Mouse (Mus musculus): ENCODE results near the gene 4933400A11Rik.

Gene 4933400A11Rik

DNA sequence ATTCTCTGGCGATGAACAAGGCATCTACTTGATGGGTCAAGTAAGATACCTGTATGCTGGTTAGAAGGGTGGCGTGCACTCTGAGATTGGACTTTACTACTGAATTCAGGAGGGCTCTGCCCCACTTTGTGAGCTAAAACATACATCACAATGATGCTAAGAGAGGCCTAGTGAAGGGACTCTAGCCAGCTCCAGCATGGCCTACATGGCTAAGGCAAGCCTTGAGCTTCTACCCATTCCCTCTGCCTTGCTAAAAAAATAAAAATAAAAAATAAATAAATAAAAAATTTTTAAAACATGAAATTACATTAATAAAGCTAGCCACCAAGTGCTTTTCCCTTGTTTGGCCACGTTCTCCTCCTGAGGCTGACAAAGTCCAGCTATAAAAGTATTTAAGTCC is at the start of gene 4933400A11Rik:
Gene 4933400A11Rik, minus strand, starts transcription at position 101 of the 400 bp plus-strand sequence.
- no peak for DNase-seq (ENCODE audit: low read depth, low spot score)

DNA sequence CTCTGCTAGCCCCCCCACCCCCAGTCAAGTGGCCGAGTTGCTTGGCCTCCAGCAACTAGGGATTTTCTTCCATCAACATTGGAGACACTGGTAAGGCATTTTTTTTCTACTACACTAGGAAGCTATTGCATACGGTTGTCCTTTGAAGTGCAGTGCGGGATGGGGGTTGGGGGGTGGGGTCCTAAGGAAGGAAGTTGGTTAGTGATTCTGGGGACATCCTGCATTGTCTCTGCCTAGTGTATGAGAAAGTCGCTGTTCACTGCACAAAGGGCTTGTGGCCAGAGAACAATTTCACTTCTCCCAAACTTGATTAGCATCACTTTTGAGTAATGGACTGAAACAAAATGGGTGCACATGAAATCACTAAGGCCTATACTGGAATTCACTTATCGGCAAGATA is 48.7 kb upstream of the 4933400A11Rik start:
- DNase-seq (ENCODE audit: low read depth, low spot score), result no peak

DNA sequence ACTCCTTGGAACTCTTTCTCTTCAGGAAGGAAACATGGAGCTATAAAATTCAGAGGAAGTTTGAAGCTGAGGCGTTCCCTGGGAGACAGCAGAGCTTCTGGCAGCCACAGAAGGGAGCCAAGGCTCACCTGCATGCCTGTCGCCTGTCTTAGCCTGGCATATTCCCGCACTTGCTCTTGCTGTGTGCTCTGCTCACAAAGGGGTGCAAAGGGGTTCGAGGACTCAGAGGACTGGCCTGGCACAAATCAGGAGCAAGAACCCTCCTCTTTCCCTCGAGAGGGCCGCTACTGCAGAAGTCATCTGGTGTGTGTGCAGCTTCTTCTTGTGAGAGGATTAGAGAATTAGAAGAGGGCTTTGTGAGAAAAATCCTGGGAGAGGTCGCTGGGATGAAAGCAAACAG is 48.3 kb upstream of the 4933400A11Rik start:
- DNase-seq (ENCODE audit: low read depth, low spot score), result no peak

DNA sequence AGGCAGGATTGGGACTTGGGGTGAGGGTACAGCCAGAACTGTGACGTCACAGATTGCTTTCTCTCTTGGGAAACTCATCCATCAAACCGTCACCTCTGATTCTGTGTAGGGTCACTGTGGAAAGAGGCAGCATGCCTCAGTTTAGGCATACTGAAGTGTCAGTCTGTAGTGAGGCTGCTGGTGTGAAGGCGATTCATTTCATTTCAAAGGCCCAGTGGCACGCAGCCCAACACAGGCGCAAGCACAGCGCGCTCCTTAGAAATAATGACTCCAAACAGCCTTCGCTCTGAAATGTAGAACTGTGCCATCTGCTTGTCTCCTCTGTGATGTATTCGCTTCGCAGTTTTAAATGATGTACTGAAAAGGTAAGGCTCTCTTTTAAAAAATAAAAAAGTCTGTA is 47.5 kb upstream of the 4933400A11Rik start:
- DNase-seq (ENCODE audit: low read depth, low spot score), result no peak

DNA sequence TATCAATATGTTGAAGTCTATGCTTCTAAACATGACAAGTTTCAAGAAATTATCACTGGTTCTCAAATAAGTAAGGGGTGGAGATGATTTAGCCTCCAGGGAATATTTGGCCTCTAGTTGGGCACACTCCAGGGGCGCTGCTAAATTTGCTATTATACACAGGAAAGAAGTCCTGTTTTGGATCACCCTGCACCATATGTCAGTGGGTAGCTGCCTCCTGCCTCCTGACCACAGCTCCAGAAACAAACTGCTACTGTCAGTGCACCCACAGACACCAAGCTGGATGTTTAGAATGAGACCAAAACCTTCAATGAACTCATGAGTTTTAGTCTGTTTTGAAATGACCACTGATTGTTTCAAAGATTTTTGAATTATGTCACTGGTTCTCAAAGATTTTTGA is 34.2 kb upstream of the 4933400A11Rik start:
- DNase-seq (ENCODE audit: low read depth, low spot score), result no peak

DNA sequence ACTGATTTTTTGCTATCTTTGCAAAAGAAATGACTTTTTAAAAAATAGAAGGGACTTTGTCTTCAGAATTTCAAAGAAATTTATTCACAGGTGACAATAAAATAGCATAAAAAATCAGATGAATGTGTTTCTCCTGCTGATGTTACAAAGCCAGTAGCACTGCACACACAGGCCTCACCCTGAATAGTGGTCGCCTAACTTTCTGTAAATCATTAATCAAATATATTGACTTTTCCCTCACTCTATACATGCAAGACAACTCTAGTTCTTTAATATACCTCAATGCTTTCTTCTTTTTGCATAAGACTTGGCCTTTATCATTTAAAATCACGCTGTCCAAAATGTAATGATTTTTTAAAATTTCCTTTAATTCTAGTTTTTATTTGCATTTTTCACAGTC is 32.3 kb upstream of the 4933400A11Rik start:
- DNase-seq (ENCODE audit: low read depth, low spot score), result no peak

DNA sequence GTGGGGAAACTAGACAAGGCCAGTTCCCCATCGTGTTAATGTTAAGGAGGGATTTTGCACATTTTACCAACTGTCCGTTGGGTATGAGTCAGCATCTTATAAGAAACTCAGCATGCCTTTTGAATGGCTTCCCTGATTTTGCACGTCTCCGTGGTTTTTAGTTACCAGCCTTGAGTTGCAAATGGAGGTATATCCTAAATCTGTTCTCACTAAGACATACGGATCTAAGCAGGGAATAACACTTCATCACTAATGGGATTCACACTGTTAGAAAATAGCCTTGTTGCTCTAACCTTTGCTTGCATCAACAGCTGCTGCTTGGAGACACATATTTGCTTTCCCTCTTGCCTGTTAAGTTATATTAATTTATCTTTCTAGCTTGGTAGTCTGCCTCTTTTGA is 31.9 kb upstream of the 4933400A11Rik start:
- DNase-seq (ENCODE audit: low read depth, low spot score), result no peak

DNA sequence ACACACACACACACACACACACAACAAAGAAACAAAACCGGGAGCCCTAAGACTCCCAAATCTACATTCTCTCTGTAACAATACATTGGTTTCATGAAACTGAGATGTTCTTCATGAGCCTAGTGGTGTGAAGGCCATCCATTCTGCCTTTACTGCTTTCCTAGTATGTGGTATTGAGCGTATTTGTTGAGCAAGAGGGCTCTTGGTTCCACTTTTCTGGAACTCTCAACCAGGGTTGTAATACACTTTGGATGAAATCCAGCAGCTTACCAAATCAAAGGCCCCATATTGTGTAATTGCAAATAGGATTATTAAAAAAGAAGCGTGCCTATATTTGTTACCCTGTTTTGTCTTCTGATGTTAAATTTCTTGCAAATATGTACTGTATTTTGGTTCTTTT is 28.3 kb upstream of the 4933400A11Rik start:
- DNase-seq (ENCODE audit: low read depth, low spot score), result no peak

DNA sequence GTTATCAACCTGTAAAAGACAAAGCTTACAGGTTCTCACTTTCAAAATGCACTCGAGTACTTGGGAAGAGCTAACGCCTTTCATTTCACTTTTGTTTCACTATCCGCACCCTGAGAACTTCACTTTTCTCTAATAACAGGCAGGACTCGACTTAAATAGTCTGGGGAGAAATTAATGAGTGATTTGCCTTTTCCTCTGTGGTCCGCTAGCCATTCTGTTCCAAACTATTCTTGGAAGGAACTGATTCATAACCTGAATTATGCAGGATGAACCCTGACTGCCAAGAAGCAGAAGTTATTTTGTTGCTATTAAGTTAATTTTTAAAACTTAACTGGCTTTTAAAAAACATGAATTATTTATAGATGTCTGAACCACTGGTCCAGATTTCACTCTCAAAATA is 26.4 kb upstream of the 4933400A11Rik start:
- peak; percentile 25 for DNase-seq (ENCODE audit: low read depth, low spot score)

DNA sequence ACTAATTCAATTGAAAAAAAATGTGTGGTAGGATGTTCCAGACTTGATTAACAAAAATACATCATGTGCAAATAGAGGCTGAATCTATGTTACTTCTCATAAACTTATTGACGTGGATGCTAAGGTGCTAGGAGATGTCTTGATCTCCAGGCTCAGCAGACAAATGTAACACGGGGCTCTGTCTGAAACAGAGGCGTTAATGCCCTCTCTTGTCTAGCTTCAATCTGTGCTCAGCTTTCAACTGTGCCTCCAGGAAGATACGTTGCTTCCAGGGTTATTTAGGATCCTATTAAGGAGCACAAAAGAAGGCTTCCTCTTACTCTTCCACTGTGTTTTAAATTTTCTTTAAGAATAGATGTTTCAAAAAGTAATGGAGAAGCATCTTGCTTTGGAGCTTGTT is 20.8 kb upstream of the 4933400A11Rik start:
- no peak for DNase-seq (ENCODE audit: low read depth, low spot score)

DNA sequence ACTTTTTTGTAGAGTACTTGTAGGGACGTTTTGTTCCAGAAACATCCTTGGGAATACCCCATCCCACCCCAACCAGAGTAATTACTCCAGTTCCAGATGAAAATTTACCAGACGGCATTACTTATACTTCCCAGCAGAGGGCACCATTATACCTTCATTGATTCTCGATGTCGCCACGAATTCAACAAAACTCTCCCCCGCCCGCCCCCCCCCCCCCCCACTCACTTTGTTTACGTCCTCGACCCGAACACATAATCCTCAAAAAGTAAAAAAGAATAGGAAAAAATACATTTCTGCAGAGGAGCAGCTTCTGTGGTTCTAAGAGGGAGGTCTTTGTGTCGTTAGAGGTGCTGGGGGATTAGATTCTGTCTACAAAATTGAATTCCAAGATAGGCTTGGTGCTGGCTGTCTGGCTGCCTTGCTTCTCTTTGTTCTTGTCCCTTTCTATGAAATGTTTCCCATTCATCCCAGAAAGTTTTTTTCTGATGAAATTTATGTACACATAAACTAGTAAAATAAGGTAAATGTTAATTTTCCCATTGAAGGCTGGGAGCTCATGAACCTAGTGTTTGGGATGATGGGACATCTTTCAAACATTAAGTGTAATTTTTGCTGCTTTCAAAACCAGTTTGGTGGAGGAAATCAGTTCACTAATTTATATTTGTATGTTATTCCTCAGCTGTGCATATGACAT is 19.7 kb upstream of the 4933400A11Rik start:
- peak; percentile 64 for DNase-seq (ENCODE audit: low read depth, low spot score)

DNA sequence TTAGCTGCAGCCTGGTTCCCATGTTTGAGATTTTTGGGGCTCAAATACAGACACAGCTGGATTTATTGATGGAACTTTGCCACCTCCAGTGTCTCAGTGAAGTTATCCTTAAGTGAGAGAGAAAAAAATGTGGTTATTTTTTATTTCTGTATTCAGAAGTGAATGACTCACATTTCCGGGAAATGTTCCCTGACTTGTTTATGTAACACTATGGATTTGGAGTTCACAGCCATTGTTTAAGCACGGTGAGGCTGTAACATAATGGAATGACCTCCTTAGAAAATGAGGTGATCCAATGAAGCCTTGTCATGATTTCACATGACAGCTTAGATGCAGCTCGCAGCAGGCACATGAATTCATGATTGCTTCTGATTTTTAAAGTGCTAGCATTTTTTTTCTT is 17.7 kb upstream of the 4933400A11Rik start:
- DNase-seq (ENCODE audit: low read depth, low spot score), result peak; percentile 69

DNA sequence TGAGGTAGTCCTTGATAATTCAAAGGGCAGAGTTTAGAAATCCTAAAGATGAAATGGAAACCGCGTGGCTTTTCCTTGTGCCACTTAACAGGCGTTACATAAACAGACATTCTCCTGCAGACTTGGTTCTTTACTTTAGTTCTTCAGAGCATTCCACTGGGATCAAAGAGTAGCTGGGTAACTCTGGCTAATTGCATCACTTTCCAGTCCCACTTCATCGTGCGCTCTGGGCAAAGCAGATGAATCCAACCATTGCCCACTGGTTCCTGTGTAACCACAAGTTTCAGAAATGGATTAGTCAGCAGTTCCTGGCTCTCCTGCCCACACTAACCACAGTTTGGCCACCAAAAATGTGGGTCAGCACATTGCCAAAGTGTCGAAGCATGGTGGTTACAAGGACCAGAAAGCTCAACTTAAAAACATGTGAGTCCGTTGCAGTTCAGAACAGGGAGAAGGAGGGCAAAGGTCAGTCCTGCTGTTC is 15.4 kb upstream of the 4933400A11Rik start:
- DNase-seq (ENCODE audit: low read depth, low spot score), result peak; percentile 89

DNA sequence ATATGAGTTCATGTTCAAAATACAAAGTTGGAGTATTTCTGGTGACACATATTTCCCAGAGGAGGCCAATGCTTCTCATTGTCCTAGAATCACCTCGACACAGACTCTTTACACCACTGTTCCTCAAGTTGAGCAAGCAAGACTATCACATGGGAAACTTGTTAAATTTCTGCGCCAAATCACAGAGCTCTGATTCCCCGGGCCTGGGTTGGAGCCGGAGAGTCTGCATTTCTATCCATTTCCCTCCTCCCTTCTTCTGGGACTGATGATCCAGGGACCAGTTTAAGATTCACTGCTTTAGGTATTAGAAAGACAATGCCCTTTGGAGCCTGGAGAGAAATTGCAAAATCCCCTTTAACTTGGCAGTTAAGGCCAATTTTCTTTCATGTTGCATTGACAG is 15.0 kb upstream of the 4933400A11Rik start:
- peak; percentile 49 for DNase-seq (ENCODE audit: low read depth, low spot score)

DNA sequence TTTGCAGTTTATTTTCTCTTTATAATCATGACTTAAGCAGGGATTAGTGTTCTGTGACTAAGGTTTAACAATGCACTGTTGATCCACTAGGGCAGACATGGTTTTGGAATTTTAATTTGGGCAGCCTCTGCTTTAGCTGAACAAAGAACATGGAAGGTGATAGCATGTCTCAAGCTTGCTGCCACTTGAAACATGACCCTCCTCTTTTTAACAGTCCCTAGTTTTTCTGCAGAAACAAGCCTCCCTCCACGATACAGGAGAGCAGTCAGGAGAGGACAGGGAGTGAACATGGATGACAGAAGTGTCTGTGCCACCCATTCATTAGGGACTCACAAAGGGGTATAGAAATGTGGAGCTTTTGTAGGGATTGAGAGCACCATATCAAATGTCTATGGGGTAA is 13.4 kb upstream of the 4933400A11Rik start:
- DNase-seq (ENCODE audit: low read depth, low spot score), result no peak

DNA sequence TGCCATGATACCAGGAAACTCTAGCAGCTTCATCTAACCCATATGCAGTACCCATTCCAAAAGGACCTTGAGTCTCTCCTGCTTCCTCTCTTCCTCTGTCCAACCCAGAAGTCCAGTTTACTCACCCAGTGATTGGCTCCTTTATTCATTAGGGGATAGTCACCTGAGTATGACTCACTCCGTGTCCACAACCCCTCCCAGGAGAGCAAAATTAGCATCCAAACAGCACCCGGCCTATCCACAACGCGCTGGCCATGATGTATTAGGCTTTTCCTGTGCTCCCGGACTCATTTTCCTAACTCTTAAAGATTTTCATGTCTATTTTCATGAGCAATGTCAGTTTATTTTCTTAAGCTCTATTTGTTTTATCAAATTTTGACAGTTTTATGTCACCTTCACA is 10.3 kb upstream of the 4933400A11Rik start:
- DNase-seq (ENCODE audit: low read depth, low spot score), result no peak

DNA sequence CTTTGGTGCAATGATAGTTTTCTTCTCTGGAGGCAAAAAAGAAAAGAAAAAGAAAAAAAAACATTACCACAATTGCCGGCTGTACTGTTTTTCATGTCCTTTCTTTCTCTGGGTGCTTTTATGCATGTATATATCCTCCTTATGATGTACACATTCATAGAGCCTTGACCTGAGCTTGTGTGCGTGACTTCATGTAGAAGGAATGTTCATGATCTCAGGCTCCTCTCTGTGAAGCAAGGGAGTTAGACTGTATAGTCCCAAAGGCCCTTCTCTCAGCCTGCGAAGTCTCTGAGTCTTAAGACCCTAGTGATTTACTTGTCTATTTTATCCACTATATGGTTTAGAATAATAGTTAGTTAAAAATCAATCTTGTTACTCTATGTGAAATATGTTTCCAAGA is 21.4 kb downstream of the 4933400A11Rik start:
- DNase-seq (ENCODE audit: low read depth, low spot score), result peak; percentile 58

DNA sequence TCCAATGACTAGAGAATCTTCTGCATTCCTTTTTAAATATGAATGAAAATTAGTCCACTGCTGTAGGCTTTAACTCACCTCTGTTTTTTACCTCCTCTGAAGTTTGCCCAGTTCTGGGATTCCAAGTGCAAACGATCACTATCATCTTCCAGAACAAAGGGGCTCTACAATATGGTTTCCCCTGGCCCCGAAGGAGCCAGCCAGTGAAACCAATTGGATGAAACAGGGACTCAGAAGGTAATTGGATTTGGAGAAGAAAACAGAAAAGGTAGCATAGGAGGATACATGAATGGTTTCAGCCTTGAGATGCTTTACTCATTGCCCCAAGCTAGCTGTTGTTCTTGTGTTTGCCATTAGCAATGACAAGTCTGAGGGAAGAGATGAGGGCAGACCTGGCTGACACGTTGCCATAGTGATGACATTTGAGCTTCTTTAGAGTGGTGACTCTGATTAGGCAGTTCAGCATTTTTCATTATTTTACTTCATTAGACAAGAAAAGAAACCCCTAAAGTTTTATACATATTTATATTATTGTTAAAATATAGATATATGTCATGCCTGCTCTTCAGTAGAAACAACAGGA is 44.0 kb downstream of the 4933400A11Rik start:
- no peak for DNase-seq (ENCODE audit: low read depth, low spot score)

Data from 3T3-L1 (cell line).